Mouse (Mus musculus) heart, postnatal 25 days (tissue): Measurements from ENCODE around the gene Cela3a. TPM values are rescaled to one million over a fixed set of nuclear protein-coding genes. Genes with fewer than 3 reads are reported as not detected.

Experiments used
- total RNA-seq, 2 experiments: library from RNA; stranded (reverse); gene quantifications; 2 replicates each; pipeline ENCODE4 v1.2.3; 2021

The Cela3a gene
- total RNA-seq, 2 experiments from 2014 or later: not detected

Other genes with a start within 250 kb of the Cela3a start
- under 1 TPM; 0.22 to 0.26 TPM for gene Wnt4, start 132.3 kb downstream of the Cela3a start, total RNA-seq
- gene Cdc42, start 52.1 kb downstream of the Cela3a start, total RNA-seq: 100 to 1,000 TPM; 153 to 169 TPM
- gene Cela3b, start 20.7 kb upstream of the Cela3a start, total RNA-seq: not detected
- gene 1700013G24Rik, start 43.5 kb upstream of the Cela3a start, total RNA-seq: not detected
- gene Hspg2, start 59.0 kb upstream of the Cela3a start, total RNA-seq: 100 to 1,000 TPM; 249 to 297 TPM
- gene Ldlrad2, start 164.8 kb upstream of the Cela3a start, total RNA-seq: not detected
- 10 to 100 TPM; 33.0 to 33.3 TPM for gene Usp48, start 184.0 kb upstream of the Cela3a start, total RNA-seq